Mouse (Mus musculus) gastrocnemius, adult 2 months (tissue): ENCODE measurements at regions not wholly inside any gene's neighbourhood (a gene's known extent, or its start where the extent isn't known, plus 50 kb on each side); places are given as distances from the start of the nearest gene placed in this dataset.
A peak's percentile ranks its signal among the peaks of the same experiment; 100 is the strongest.

Experiments used
- DNase-seq: peaks from one replicate; pipeline ENCODE4 v3.0.0; 2022
- H3K27ac ChIP-seq: fragments of 200-600 bp; 2 replicates; pipeline ENCODE4 v1.8.1; 2022; ENCODE audit warnings: mild to moderate bottlenecking
- H3K4me3 ChIP-seq: fragments of 200-600 bp; 2 replicates; pipeline ENCODE4 v1.8.1; 2022; ENCODE audit warnings: mild to moderate bottlenecking, moderate library complexity
- CTCF ChIP-seq: fragments of 200-600 bp; IDR thresholded peaks from 2 replicates; pipeline ENCODE4 v1.8.1; 2022; ENCODE audit warnings: antibody characterized with exemption, mild to moderate bottlenecking, moderate library complexity
- intact Hi-C: fragments of 180-260 bp; cut with DNase I; formaldehyde crosslinking; loops from one replicate; pipeline ENCODE4 v1.15.1; 2025

GRCm38 (mm10) chr8:103824747-103825146, 276.7 kb upstream of the Cdh5 start:
- H3K4me3 ChIP-seq = no peak overlapping the region
- DNase-seq = no peak
- TF ChIP-seq CTCF = no peak
- H3K27ac ChIP-seq = peak overlapping the region; percentile 6; the same call in 1 of the 2 replicates
- intact Hi-C loops = no loop called here

- peak; percentile 87 for DNase-seq
- Histone ChIP-seq H3K4me3 (no peak overlapping the region), H3K27ac (peak overlapping the region; percentile 73)
- no peak for TF ChIP-seq CTCF
- intact Hi-C loops = no loop called here
These were observed 276.1 kb upstream of the Cdh5 start for GRCm38 (mm10) chr8:103825289-103825688.

- no peak overlapping the region for H3K4me3 ChIP-seq
- intact Hi-C loops = no loop called here
- H3K27ac ChIP-seq = no peak overlapping the region
- DNase-seq = no peak
- no peak for TF ChIP-seq CTCF
These were observed 271.0 kb upstream of the Cdh5 start for GRCm38 (mm10) chr8:103830416-103830815.

GRCm38 (mm10) chr8:103839990-103840389, 261.4 kb upstream of the Cdh5 start:
- intact Hi-C loops = no loop called here
- Histone ChIP-seq H3K27ac (no peak overlapping the region), H3K4me3 (no peak overlapping the region)
- no peak for TF ChIP-seq CTCF
- DNase-seq = no peak

- Histone ChIP-seq H3K4me3 (no peak overlapping the region), H3K27ac (no peak overlapping the region)
- no peak for DNase-seq
- intact Hi-C loops = no loop called here
- TF ChIP-seq CTCF = no peak
These were observed 255.5 kb upstream of the Cdh5 start for GRCm38 (mm10) chr8:103845964-103846363.

- intact Hi-C loops = no loop called here
- no peak for DNase-seq
- TF ChIP-seq CTCF = no peak
- Histone ChIP-seq H3K4me3 (no peak overlapping the region), H3K27ac (no peak overlapping the region)
These were observed 254.9 kb upstream of the Cdh5 start for GRCm38 (mm10) chr8:103846382-103846976.

GRCm38 (mm10) chr8:103849785-103850184, 251.6 kb upstream of the Cdh5 start:
- intact Hi-C loops = no loop called here
- DNase-seq = no peak
- no peak overlapping the region for H3K4me3 ChIP-seq
- no peak for TF ChIP-seq CTCF
- H3K27ac ChIP-seq = no peak overlapping the region

- intact Hi-C loops = no loop called here
- no peak for DNase-seq
- Histone ChIP-seq H3K4me3 (no peak overlapping the region), H3K27ac (no peak overlapping the region)
- no peak for TF ChIP-seq CTCF
These were observed 250.1 kb upstream of the Cdh5 start for GRCm38 (mm10) chr8:103851286-103851685.

- intact Hi-C loops = no loop called here
- H3K27ac ChIP-seq = no peak overlapping the region
- no peak overlapping the region for H3K4me3 ChIP-seq
- no peak for TF ChIP-seq CTCF
- DNase-seq = no peak
These were observed 248.4 kb upstream of the Cdh5 start for GRCm38 (mm10) chr8:103853048-103853447.

- intact Hi-C loops = no loop called here
- Histone ChIP-seq H3K27ac (no peak overlapping the region), H3K4me3 (no peak overlapping the region)
- DNase-seq = no peak
- TF ChIP-seq CTCF = no peak
These were observed 246.1 kb upstream of the Cdh5 start for GRCm38 (mm10) chr8:103855291-103855690.

GRCm38 (mm10) chr8:103859130-103859529, 242.3 kb upstream of the Cdh5 start:
- TF ChIP-seq CTCF = no peak
- Histone ChIP-seq H3K27ac (no peak overlapping the region), H3K4me3 (no peak overlapping the region)
- intact Hi-C loops = no loop called here
- no peak for DNase-seq

- intact Hi-C loops = no loop called here
- no peak for DNase-seq
- Histone ChIP-seq H3K27ac (no peak overlapping the region), H3K4me3 (no peak overlapping the region)
- TF ChIP-seq CTCF = no peak
These were observed 227.6 kb upstream of the Cdh5 start for GRCm38 (mm10) chr8:103873598-103874502.

GRCm38 (mm10) chr8:103874506-103874905, 226.9 kb upstream of the Cdh5 start:
- intact Hi-C loops = no loop called here
- Histone ChIP-seq H3K27ac (no peak overlapping the region), H3K4me3 (no peak overlapping the region)
- TF ChIP-seq CTCF = no peak
- no peak for DNase-seq
